Mouse (Mus musculus): ENCODE measurements at regions not wholly inside any gene's neighbourhood (a gene's known extent, or its start where the extent isn't known, plus 50 kb on each side); places are given as distances from the start of the nearest gene placed in this dataset.
"Not testable (repeated sequence)": the region's sequence is repeated elsewhere in the genome, so short reads cannot be mapped to it uniquely, and the experiment has no call there.

DNA sequence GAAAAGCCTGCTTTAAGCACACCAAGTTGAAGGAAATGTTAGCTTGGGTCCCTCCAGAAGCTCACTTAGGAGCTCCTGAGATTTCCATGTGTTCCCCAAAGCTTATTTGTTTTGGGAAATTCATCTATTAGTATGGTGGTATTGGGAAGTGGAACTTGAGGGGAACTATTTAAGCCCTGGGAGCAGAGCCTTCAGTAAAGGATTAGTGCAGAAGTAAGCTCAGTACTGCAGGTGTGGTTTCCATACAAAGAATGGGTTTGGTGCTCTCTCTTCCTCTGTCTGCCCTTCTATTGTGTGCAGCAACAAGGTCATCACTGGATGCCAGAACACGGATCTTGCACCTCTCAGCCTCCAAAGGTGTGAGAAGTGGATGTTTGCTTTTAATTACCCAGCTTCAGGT lies 57.2 kb downstream of the Foxa2 start:
- no peak for DNase-seq (ENCODE audit: low spot score)

DNA sequence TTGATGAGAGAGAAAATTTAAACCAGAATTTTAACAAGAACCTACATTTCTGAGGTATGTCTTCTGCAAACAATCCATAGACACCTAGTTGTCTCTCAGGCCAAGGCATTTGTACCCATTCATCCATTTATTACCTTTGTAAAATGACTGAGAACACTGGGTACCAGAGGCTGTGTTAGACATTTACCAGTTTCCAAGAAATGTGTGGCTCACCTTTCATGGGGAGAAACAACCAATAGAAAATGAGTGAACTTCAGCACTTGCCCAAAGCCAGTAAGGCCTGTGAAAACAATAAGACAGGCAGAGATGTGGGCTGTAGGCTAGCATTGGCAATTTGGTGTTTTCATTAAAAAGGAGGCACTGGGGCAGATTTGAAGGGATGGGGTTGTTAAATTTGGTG lies 58.2 kb downstream of the Foxa2 start:
- no peak for DNase-seq (ENCODE audit: low spot score)

GRCm38 (mm10) chr2:147985261-147985575 lies 61.6 kb downstream of the Foxa2 start:
- no peak for DNase-seq (ENCODE audit: low spot score)

GRCm38 (mm10) chr2:147984547-147985260 lies 62.1 kb downstream of the Foxa2 start:
- peak; percentile 49 for DNase-seq (ENCODE audit: low spot score)

- DNase-seq (ENCODE audit: low spot score) = no peak
These were observed 65.8 kb downstream of the Foxa2 start for GRCm38 (mm10) chr2:147980929-147981479.

DNA sequence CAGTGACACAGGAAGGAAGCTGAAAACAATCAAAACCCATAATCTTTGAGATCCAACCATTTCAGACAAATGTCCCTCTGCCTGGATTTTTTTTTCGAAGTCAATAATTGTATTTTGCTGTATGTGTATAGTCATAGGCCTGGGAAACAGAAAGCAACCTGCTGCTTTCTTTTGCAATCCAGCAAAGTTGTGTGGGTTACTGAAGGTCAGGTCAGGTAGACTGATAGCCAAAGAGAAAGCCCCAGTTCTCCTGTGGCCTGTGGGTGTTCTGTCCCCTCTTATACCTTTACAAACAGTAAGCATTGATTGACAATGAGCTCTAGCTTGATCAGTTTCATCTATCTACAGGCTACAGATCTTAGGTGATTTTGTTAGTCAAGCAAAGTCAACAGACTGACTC lies 66.4 kb downstream of the Foxa2 start:
- DNase-seq (ENCODE audit: low spot score) = no peak

DNA sequence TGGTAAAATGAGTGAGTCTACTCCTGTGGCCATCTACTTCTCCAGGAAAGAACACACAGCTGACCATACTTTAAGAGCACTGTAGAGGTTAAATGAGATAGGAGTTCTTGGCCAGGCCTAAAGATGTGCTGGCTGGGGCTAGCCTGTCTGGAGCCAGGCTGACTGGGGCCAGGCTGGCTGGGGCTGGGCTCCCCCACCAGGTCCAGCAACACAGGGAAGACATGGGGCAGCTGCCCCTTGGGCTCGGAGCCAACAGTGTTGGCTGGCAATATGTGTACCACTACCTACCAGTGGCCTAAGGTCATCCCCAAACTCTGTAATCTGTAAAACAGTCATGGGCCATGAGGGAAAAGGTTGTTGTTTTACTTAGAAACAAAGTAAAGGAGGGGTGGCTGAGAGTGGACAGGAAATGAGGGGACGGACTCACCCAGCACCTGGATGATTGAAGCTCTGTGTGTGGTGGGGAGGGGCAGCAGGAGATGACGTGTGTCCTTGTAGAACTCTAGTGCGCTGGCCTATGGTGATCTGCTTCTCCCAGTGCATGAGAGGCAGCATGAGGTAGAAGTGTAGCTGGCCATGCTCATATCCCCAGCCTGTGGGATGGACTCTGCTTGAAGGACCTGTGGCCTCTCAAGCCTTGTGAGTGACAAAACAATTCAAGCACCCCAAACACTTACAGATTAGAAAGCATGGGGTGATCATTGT lies 67.0 kb downstream of the Foxa2 start:
- DNase-seq (ENCODE audit: low spot score) = no peak

DNA sequence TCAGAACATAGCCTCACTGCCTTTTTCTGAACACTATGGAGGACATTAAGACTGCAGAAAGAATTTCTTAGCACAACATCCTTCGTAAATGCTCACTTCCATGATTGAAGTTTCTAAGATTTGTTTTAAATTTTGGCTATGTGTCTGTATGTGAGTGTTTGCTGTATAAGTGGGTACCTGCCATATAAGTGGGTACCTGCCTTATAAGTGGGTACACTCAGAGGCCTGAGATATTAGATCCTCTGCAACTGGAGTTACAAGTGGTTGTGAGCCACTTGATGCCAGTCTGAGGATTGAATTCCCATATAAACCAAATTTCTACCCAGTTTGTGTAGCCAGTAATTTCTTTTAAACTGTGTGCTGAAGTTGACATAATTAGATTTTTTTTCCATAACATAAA lies 67.8 kb downstream of the Foxa2 start:
- DNase-seq (ENCODE audit: low spot score) = no peak

- DNase-seq (ENCODE audit: low spot score) = no peak
These were observed 72.0 kb downstream of the Foxa2 start for GRCm38 (mm10) chr2:147974776-147975175.

- peak; percentile 12 for DNase-seq (ENCODE audit: low spot score)
These were observed 78.1 kb downstream of the Foxa2 start for GRCm38 (mm10) chr2:147968671-147969070.

- DNase-seq (ENCODE audit: low spot score) = no peak
These were observed 78.8 kb downstream of the Foxa2 start for GRCm38 (mm10) chr2:147967829-147968529.

- not testable (repeated sequence) for DNase-seq (ENCODE audit: low spot score)
These were observed 83.5 kb downstream of the Foxa2 start for GRCm38 (mm10) chr2:147963284-147963683.

DNA sequence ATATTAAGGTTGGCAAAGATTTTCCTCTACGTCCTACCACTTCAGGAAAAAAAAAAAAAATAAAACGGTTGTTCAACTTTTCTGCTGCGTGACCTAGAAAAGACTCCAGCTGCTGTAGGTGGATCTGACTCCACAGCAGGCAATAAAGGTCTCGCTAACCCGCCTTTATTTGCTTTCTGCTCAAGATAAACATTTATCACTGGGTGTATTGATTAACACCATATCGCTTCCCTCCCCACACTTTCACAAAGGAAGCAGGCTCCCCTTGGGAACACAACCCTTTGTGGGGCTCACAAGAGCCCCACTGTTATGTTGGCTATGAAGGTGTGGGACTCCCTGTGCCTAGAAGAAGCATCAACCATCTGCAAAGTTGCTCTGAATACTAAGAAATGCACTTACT lies 85.1 kb downstream of the Foxa2 start:
- no peak for DNase-seq (ENCODE audit: low spot score)

DNA sequence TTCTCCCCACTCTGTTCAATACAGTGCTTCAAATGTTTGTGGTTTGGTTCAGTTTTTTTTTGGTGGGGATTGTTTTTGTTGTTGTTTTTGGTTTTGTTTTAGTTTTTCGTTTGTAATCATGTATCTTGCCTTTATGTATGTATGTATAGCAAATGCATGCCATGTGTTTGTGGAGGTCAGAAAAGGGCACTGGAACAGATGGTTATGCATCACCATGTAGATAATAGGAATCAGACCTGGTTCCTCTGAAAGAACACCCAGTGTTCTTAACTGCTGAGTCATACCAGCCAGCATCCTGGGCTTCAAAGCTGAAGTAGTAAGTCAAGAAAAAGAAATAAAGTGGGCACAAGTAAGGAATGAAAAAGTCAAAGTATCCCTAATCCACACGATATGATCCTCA lies 92.6 kb downstream of the Foxa2 start:
- no peak for DNase-seq (ENCODE audit: low spot score)

GRCm38 (mm10) chr2:147951233-147951632 lies 95.5 kb downstream of the Foxa2 start:
- DNase-seq (ENCODE audit: low spot score) = no peak

GRCm38 (mm10) chr2:147944171-147945040 lies 102.4 kb downstream of the Foxa2 start:
- DNase-seq (ENCODE audit: low spot score) = no peak

- no peak for DNase-seq (ENCODE audit: low spot score)
These were observed 104.2 kb downstream of the Foxa2 start for GRCm38 (mm10) chr2:147942591-147942990.

DNA sequence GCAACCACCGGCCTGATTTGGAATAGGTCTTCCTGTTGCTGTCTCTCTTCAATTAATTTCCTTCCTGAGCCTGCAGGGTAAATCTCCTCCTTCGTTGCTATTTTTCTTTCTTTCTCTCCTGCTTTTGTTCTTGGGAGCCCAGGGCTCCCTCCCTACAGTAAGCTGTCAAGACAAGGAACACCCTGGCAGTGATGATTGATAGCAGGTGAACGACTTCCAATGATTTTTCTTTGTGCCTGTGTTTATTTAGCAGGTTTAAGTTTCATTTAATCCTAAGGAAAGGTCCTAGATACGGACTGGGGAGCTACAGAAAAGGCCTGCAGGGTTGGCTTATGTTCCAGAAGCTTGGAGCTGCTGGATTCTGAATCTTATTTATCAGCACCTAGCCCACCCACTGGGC lies 105.5 kb downstream of the Foxa2 start:
- DNase-seq (ENCODE audit: low spot score) = no peak

- DNase-seq (ENCODE audit: low spot score) = no peak
These were observed 114.3 kb downstream of the Foxa2 start for GRCm38 (mm10) chr2:147932494-147932893.

GRCm38 (mm10) chr2:147929031-147929711 lies 117.6 kb downstream of the Foxa2 start:
- DNase-seq (ENCODE audit: low spot score) = no peak

Data from retina, embryonic 14.5 days (tissue).